Mouse (Mus musculus): ENCODE results near the gene Tnpo1. TPM values are rescaled to one million over a fixed set of nuclear protein-coding genes. Genes with fewer than 3 reads are reported as not detected.

Gene Tnpo1
- polyA plus RNA-seq, 1 experiment from 2014 or later: 52.2 TPM

DNA sequence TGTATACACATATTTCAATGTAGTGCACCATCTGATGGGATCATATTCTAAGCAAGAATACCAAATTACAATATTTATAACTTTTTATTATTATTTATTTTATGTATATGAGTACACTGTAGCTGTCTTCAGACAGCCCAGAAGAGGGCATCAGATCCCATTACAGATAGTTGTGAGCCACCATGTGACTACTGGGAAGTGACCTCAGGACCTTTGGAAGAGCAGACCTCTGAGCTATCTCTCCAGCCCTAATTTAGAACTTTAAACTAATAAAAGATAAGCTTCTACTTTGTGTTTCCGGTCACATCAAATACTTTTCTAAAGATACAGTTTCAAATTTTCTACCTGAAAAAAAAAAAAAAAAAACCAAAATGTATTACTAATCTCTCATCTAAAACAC lies 117.1 kb downstream of the Tnpo1 start:
- Histone ChIP-seq H3K27ac (ENCODE audit: low read depth, low read length) (no peak overlapping the region), H3K9ac (ENCODE audit: low read depth, low read length) (no peak overlapping the region), H3K4me3 (ENCODE audit: low read depth, low read length) (no peak overlapping the region), H3K4me1 (ENCODE audit: control insufficient read depth, insufficient read depth, low read length) (no peaks in the 10 kb centered on the region), H3K4me2 (no peak overlapping the region), H3K27me3 (ENCODE audit: control insufficient read depth, insufficient read depth, low read length) (no peaks in the 10 kb centered on the region), H3K9me3 (replicated peaks; ENCODE audit: control insufficient read depth, low read length) (no peaks in the 10 kb centered on the region), H3K36me3 (ENCODE audit: control insufficient read depth, insufficient read depth, low read length) (no peaks in the 10 kb centered on the region)
- no peak for ATAC-seq (replicated peaks; ENCODE audit: insufficient number of reproducible peaks, low FRiP score, low TSS enrichment)
- 46% methylated on average over 1 of the region's 1 CpGs for WGBS (ENCODE audit: insufficient replicate concordance)

- Histone ChIP-seq H3K4me1 (ENCODE audit: control insufficient read depth, insufficient read depth, low read length) (no peaks in the 10 kb centered on the region), H3K27ac (ENCODE audit: low read depth, low read length) (no peak overlapping the region), H3K9me3 (replicated peaks; ENCODE audit: control insufficient read depth, low read length) (no peaks in the 10 kb centered on the region), H3K4me3 (ENCODE audit: low read depth, low read length) (no peak overlapping the region), H3K9ac (ENCODE audit: low read depth, low read length) (no peak overlapping the region), H3K4me2 (no peak overlapping the region), H3K27me3 (ENCODE audit: control insufficient read depth, insufficient read depth, low read length) (no peaks in the 10 kb centered on the region), H3K36me3 (ENCODE audit: control insufficient read depth, insufficient read depth, low read length) (peaks cover 9% of the 10 kb centered on the region)
- no peak for ATAC-seq (replicated peaks; ENCODE audit: insufficient number of reproducible peaks, low FRiP score, low TSS enrichment)
- 83% methylated on average over 1 of the region's 1 CpGs for WGBS (ENCODE audit: insufficient replicate concordance)
Measured at GRCm38 (mm10) chr13:98804480-98804879, 121.7 kb downstream of the Tnpo1 start.

- H3K9ac ChIP-seq (ENCODE audit: low read depth, low read length): no peak overlapping the region
- no peak overlapping the region for H3K4me2 ChIP-seq
- 85% methylated on average over 4 of the region's 4 CpGs for WGBS (ENCODE audit: insufficient replicate concordance)
- no peak overlapping the region for H3K4me3 ChIP-seq (ENCODE audit: low read depth, low read length)
- ATAC-seq (replicated peaks; ENCODE audit: insufficient number of reproducible peaks, low FRiP score, low TSS enrichment): no peak
- H3K27ac ChIP-seq (ENCODE audit: low read depth, low read length): no peak overlapping the region
- peaks cover 11% of the 10 kb centered on the region for H3K36me3 ChIP-seq (ENCODE audit: control insufficient read depth, insufficient read depth, low read length)
- H3K4me1 ChIP-seq (ENCODE audit: control insufficient read depth, insufficient read depth, low read length): no peaks in the 10 kb centered on the region
- no peaks in the 10 kb centered on the region for H3K9me3 ChIP-seq (replicated peaks; ENCODE audit: control insufficient read depth, low read length)
- H3K27me3 ChIP-seq (ENCODE audit: control insufficient read depth, insufficient read depth, low read length): no peaks in the 10 kb centered on the region
Measured at GRCm38 (mm10) chr13:98803699-98804098, 122.5 kb downstream of the Tnpo1 start.

DNA sequence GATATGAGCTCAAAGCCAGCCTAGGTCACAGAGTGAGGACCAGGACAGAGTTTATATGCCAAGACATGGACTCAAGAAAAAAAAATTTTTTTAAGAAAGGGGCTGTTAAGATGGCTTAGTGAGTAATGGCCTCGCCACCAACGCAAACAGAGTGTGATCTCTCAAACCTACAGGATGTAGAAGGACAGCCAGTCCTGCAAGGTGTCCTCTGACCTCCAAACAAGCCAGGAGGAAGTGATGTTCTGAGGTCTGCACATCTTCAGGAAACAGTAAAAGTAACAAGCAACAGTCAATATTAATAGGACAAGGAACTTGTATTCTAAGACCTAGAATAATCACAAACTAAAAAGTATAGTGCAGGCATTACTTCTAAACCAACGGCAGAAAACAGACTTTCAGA lies 123.2 kb downstream of the Tnpo1 start:
- no peak for ATAC-seq (replicated peaks; ENCODE audit: insufficient number of reproducible peaks, low FRiP score, low TSS enrichment)
- Histone ChIP-seq H3K9ac (ENCODE audit: low read depth, low read length) (no peak overlapping the region), H3K9me3 (replicated peaks; ENCODE audit: control insufficient read depth, low read length) (no peaks in the 10 kb centered on the region), H3K27ac (ENCODE audit: low read depth, low read length) (no peak overlapping the region), H3K36me3 (ENCODE audit: control insufficient read depth, insufficient read depth, low read length) (peaks cover 11% of the 10 kb centered on the region), H3K4me3 (ENCODE audit: low read depth, low read length) (no peak overlapping the region), H3K27me3 (ENCODE audit: control insufficient read depth, insufficient read depth, low read length) (no peaks in the 10 kb centered on the region), H3K4me1 (ENCODE audit: control insufficient read depth, insufficient read depth, low read length) (no peaks in the 10 kb centered on the region), H3K4me2 (no peak overlapping the region)
- WGBS (ENCODE audit: insufficient replicate concordance): 68% methylated on average over 3 of the region's 3 CpGs

- 91% methylated on average over 3 of the region's 3 CpGs for WGBS (ENCODE audit: insufficient replicate concordance)
- no peaks in the 10 kb centered on the region for H3K9me3 ChIP-seq (replicated peaks; ENCODE audit: control insufficient read depth, low read length)
- peaks cover 15% of the 10 kb centered on the region for H3K36me3 ChIP-seq (ENCODE audit: control insufficient read depth, insufficient read depth, low read length)
Measured at GRCm38 (mm10) chr13:98795511-98795910, 130.7 kb downstream of the Tnpo1 start.

DNA sequence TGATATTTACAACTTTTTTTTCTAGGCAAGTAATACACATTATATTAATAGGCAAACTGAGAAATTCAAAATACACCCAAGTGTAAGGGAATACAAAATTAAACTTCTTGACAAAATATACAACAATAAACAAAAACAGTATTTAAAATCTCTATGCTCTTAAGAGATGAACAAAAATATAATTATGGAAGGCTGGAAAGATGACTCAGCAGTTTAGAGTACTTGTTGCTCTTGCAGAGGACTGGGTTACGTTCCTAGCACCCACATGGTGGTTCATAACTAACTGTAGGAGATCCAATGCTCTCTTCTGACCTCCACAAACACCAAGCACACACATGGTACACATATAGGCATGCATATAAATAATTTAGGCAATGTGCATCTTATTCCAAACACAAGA lies 133.3 kb downstream of the Tnpo1 start:
- ATAC-seq (replicated peaks; ENCODE audit: insufficient number of reproducible peaks, low FRiP score, low TSS enrichment): no peak
- no peaks in the 10 kb centered on the region for H3K27me3 ChIP-seq (ENCODE audit: control insufficient read depth, insufficient read depth, low read length)
- no peak overlapping the region for H3K9ac ChIP-seq (ENCODE audit: low read depth, low read length)
- H3K27ac ChIP-seq (ENCODE audit: low read depth, low read length): no peak overlapping the region
- no peaks in the 10 kb centered on the region for H3K4me1 ChIP-seq (ENCODE audit: control insufficient read depth, insufficient read depth, low read length)
- peaks cover 7% of the 10 kb centered on the region for H3K36me3 ChIP-seq (ENCODE audit: control insufficient read depth, insufficient read depth, low read length)
- H3K4me2 ChIP-seq: no peak overlapping the region
- H3K4me3 ChIP-seq (ENCODE audit: low read depth, low read length): no peak overlapping the region
- H3K9me3 ChIP-seq (replicated peaks; ENCODE audit: control insufficient read depth, low read length): no peaks in the 10 kb centered on the region
- 94% methylated on average over 1 of the region's 1 CpGs for WGBS (ENCODE audit: insufficient replicate concordance)

More at GRCm38 (mm10) chr13:98795511-98795910, 130.7 kb downstream of the Tnpo1 start:
- no peaks in the 10 kb centered on the region for H3K27me3 ChIP-seq (ENCODE audit: control insufficient read depth, insufficient read depth, low read length)
- H3K27ac ChIP-seq (ENCODE audit: low read depth, low read length): no peak overlapping the region
- no peaks in the 10 kb centered on the region for H3K4me1 ChIP-seq (ENCODE audit: control insufficient read depth, insufficient read depth, low read length)
- H3K4me2 ChIP-seq: no peak overlapping the region
- no peak for ATAC-seq (replicated peaks; ENCODE audit: insufficient number of reproducible peaks, low FRiP score, low TSS enrichment)
- no peak overlapping the region for H3K4me3 ChIP-seq (ENCODE audit: low read depth, low read length)
- H3K9ac ChIP-seq (ENCODE audit: low read depth, low read length): no peak overlapping the region

GRCm38 (mm10) chr13:98791693-98792092 lies 134.5 kb downstream of the Tnpo1 start:
- Histone ChIP-seq H3K4me3 (ENCODE audit: low read depth, low read length) (no peak overlapping the region), H3K9ac (ENCODE audit: low read depth, low read length) (no peak overlapping the region), H3K4me1 (ENCODE audit: control insufficient read depth, insufficient read depth, low read length) (no peaks in the 10 kb centered on the region), H3K36me3 (ENCODE audit: control insufficient read depth, insufficient read depth, low read length) (peaks cover 5% of the 10 kb centered on the region), H3K4me2 (no peak overlapping the region), H3K27me3 (ENCODE audit: control insufficient read depth, insufficient read depth, low read length) (no peaks in the 10 kb centered on the region), H3K9me3 (replicated peaks; ENCODE audit: control insufficient read depth, low read length) (no peaks in the 10 kb centered on the region), H3K27ac (ENCODE audit: low read depth, low read length) (no peak overlapping the region)
- no peak for ATAC-seq (replicated peaks; ENCODE audit: insufficient number of reproducible peaks, low FRiP score, low TSS enrichment)
- WGBS (ENCODE audit: insufficient replicate concordance): 95% methylated on average over 1 of the region's 1 CpGs

Other genes with a start within 250 kb of the Tnpo1 start
- 0.69 and 1.2 TPM in 2 replicates for gene Tmem171, start 231.6 kb downstream of the Tnpo1 start, polyA plus RNA-seq (2014; fragmentation: Nextera tagmentation; extraction: Ambion mirVana)
- 26.3 and 30.7 TPM in 2 replicates for gene Fcho2, start 110.9 kb downstream of the Tnpo1 start, polyA plus RNA-seq (2014; fragmentation: Nextera tagmentation; extraction: Ambion mirVana)
- not detected in 2 replicates for gene 1700024P04Rik, start 58.2 kb upstream of the Tnpo1 start, polyA plus RNA-seq (2014; fragmentation: Nextera tagmentation; extraction: Ambion mirVana)